Mouse (Mus musculus) kidney, embryonic 14.5 days (tissue): ENCODE results near the gene Pcyt1b. TPM values are rescaled to one million over a fixed set of nuclear protein-coding genes. Genes with fewer than 3 reads are reported as not detected.

Experiments
- ATAC-seq: fragments of 200-750 bp; cut with Nextera tagmentation; 2 replicates; pipeline ENCODE4 v1.8.0; 2017; ENCODE audit warnings: moderate number of reproducible peaks, mild to moderate bottlenecking, moderate TSS enrichment, moderate library complexity; ENCODE audit not compliant: low FRiP score, low TSS enrichment
- H3K27ac ChIP-seq: fragments of 300-500 bp; sonication (generic); 2 replicates; pipeline ENCODE4 v1.5.1; 2014; ENCODE audit warnings: low read depth, mild to moderate bottlenecking, low read length, moderate library complexity, mixed read lengths
- H3K27me3 ChIP-seq: fragments of 300-500 bp; sonication (generic); 2 replicates; pipeline ENCODE4 v1.6.1; 2014; ENCODE audit warnings: mild to moderate bottlenecking, low read length; ENCODE audit not compliant: control insufficient read depth, insufficient read depth
- H3K36me3 ChIP-seq: fragments of 300-500 bp; sonication (generic); 2 replicates; pipeline ENCODE4 v1.6.1; 2014; ENCODE audit warnings: low read length, mixed read lengths; ENCODE audit not compliant: control insufficient read depth, insufficient read depth
- H3K4me1 ChIP-seq: fragments of 300-500 bp; sonication (generic); 2 replicates; pipeline ENCODE4 v1.6.1; 2014; ENCODE audit warnings: low read length, mixed read lengths; ENCODE audit not compliant: control insufficient read depth, insufficient read depth
- H3K4me2 ChIP-seq: fragments of 300-500 bp; sonication (generic); replicated peaks from 2 replicates; pipeline ENCODE4 v1.6.1; 2014; ENCODE audit warnings: low read depth, mild to moderate bottlenecking, low read length
- H3K4me3 ChIP-seq: fragments of 300-500 bp; sonication (generic); 2 replicates; pipeline ENCODE4 v1.5.1; 2014; ENCODE audit warnings: mild to moderate bottlenecking, low read length
- H3K9ac ChIP-seq: fragments of 300-500 bp; sonication (generic); 2 replicates; pipeline ENCODE4 v1.6.1; 2014; ENCODE audit warnings: low read depth, mild to moderate bottlenecking, low read length, moderate library complexity
- H3K9me3 ChIP-seq: fragments of 300-500 bp; sonication (generic); 2 replicates; pipeline ENCODE4 v1.6.1; 2016; ENCODE audit warnings: low read length; ENCODE audit not compliant: control insufficient read depth
- WGBS: fragments of 180-500 bp; shearing (Covaris S2); extraction: QIAGEN DNeasy Blood & Tissue Kit; methylation state at CpG from one replicate; pipeline ENCODE4 v1.1.7; 2014; 5-methylcytosine and 5-hydroxymethylcytosine counted together
- polyA plus RNA-seq: library from polyadenylated mRNA; unstranded; fragments of >200 nt; fragmentation: Nextera tagmentation; extraction: Ambion mirVana; gene quantifications from 2 replicates; pipeline ENCODE4 v1.2.1, GENCODE M21; 2014

Gene Pcyt1b
- polyA plus RNA-seq, 1 experiment from 2014 or later: 1.3 TPM

- no peak overlapping the region for H3K4me3 ChIP-seq
- no peaks in the 10 kb centered on the region for H3K27me3 ChIP-seq
- H3K36me3 ChIP-seq: no peaks in the 10 kb centered on the region
- H3K4me2 ChIP-seq: no peak overlapping the region
- ATAC-seq: peak; percentile 71; the same call in 1 of the 2 replicates
- no peak overlapping the region for H3K9ac ChIP-seq
- H3K9me3 ChIP-seq: no peaks in the 10 kb centered on the region
- no peaks in the 10 kb centered on the region for H3K4me1 ChIP-seq
- 54% methylated on average over 8 of the region's 8 CpGs for WGBS
- no peak overlapping the region for H3K27ac ChIP-seq
Measured at GRCm38 (mm10) chrX:93700528-93701225, 46.0 kb downstream of the Pcyt1b start.

DNA sequence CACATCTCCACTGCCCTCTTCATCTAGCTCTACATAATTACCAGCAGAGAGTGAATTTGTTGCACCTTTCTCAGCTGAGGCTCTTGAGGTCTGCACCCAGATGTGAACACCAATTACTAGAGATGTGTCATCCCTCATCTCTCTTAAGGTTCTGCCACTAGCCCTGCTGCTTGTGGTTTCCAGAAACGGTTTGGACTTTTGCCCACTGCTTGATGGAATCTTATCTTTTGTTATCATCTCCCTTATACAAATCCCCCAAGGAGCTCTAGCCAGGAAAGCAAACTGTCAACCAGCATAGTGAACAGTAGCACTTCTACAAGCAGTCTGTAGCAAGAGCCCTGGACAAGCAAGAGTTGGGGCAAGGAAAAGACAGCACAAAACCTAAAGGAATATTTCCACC, 57.9 kb downstream of the Pcyt1b start:
- no peaks in the 10 kb centered on the region for H3K36me3 ChIP-seq

DNA sequence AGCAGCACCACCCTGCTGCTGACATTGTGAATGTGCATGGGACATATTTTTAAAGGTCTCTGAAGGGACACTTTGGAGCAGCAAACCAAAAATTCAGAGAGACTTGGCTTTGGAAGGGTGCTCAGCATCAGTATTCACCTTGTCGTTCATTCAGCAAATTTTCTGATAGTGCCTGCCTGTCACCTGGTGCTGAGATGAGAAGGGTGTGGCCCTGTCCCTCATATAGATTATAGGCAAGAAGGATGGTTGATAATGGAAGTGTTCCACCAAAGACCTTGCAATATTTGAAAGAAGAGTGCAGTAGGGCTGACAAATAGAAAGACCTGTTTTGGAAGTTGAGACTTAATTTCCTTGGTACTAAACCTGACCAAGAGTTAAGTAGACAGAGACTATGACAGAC, 74.9 kb downstream of the Pcyt1b start:
- no peaks in the 10 kb centered on the region for H3K4me1 ChIP-seq
- 90% methylated on average over 1 of the region's 1 CpGs for WGBS

More for the DNA sequence above, 57.9 kb downstream of the Pcyt1b start:
- Histone ChIP-seq H3K27me3 (no peaks in the 10 kb centered on the region), H3K4me2 (no peak overlapping the region), H3K4me1 (no peaks in the 10 kb centered on the region), H3K9ac (no peak overlapping the region), H3K4me3 (no peak overlapping the region), H3K27ac (no peak overlapping the region), H3K9me3 (no peaks in the 10 kb centered on the region)
- no peak for ATAC-seq
- 59% methylated on average over 1 of the region's 1 CpGs for WGBS

GRCm38 (mm10) chrX:93730854-93731253, 76.2 kb downstream of the Pcyt1b start:
- Histone ChIP-seq H3K27ac (no peak overlapping the region), H3K9ac (no peak overlapping the region), H3K36me3 (no peaks in the 10 kb centered on the region), H3K4me1 (no peaks in the 10 kb centered on the region), H3K27me3 (no peaks in the 10 kb centered on the region), H3K4me2 (no peak overlapping the region), H3K4me3 (no peak overlapping the region), H3K9me3 (no peaks in the 10 kb centered on the region)
- no peak for ATAC-seq
- 90% methylated on average over 8 of the region's 8 CpGs for WGBS

More for the DNA sequence above, 74.9 kb downstream of the Pcyt1b start:
- Histone ChIP-seq H3K27ac (no peak overlapping the region), H3K27me3 (no peaks in the 10 kb centered on the region), H3K9ac (no peak overlapping the region), H3K36me3 (no peaks in the 10 kb centered on the region), H3K9me3 (no peaks in the 10 kb centered on the region), H3K4me2 (no peak overlapping the region), H3K4me3 (no peak overlapping the region)
- ATAC-seq: no peak

- Histone ChIP-seq H3K27me3 (no peaks in the 10 kb centered on the region), H3K4me3 (no peak overlapping the region), H3K4me1 (no peaks in the 10 kb centered on the region), H3K9me3 (no peaks in the 10 kb centered on the region), H3K9ac (no peak overlapping the region), H3K27ac (no peak overlapping the region), H3K36me3 (no peaks in the 10 kb centered on the region), H3K4me2 (no peak overlapping the region)
- ATAC-seq: no peak
Measured at GRCm38 (mm10) chrX:93732407-93732806, 77.7 kb downstream of the Pcyt1b start.

DNA sequence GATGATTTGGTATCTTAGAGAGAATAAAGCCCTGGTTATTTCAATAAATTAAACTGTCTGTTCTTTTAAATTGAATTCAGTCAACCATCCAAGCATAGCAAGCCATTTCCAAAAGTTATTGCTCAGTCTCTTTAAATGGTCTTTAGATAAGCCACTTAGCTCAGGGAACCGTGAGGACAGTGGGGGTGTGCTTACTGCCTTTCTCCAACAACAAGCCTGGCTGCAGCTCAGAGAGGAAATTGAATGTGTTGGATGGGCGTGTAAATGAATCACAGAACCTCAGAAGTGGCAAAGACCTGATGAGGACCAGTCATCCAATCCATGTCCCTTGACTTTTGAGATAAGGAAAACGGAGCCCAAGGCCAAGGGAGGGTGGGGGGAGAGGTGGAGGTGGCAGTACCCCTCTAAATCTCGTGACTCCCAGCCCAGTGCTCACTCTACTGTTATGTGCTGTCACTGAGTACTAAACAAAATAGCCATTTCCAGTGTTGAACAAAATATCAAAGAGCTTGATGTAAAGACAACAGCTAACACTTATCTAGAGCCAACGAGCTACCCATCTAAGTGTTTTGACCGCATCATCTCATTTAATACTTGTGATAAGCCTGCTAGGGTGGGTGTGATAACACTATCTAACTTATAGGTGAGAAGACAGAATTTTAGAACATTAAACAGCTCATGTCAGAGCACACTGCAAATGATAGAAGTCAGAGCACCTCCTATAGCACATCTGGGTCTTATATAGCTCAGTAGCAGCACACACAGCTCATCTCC, 78.5 kb downstream of the Pcyt1b start:
- WGBS: 54% methylated on average over 6 of the region's 6 CpGs
- Histone ChIP-seq H3K4me1 (no peaks in the 10 kb centered on the region), H3K36me3 (no peaks in the 10 kb centered on the region), H3K9ac (no peak overlapping the region), H3K27me3 (no peaks in the 10 kb centered on the region), H3K9me3 (no peaks in the 10 kb centered on the region), H3K27ac (no peak overlapping the region), H3K4me3 (no peak overlapping the region), H3K4me2 (no peak overlapping the region)
- ATAC-seq: no peak

- 83% methylated on average over 1 of the region's 1 CpGs for WGBS
- Histone ChIP-seq H3K27me3 (no peaks in the 10 kb centered on the region), H3K36me3 (no peaks in the 10 kb centered on the region), H3K9ac (no peak overlapping the region), H3K27ac (no peak overlapping the region), H3K4me3 (no peak overlapping the region), H3K9me3 (no peaks in the 10 kb centered on the region), H3K4me1 (no peaks in the 10 kb centered on the region), H3K4me2 (no peak overlapping the region)
- ATAC-seq: no peak
Measured at GRCm38 (mm10) chrX:93749165-93749564, 94.5 kb downstream of the Pcyt1b start.

DNA sequence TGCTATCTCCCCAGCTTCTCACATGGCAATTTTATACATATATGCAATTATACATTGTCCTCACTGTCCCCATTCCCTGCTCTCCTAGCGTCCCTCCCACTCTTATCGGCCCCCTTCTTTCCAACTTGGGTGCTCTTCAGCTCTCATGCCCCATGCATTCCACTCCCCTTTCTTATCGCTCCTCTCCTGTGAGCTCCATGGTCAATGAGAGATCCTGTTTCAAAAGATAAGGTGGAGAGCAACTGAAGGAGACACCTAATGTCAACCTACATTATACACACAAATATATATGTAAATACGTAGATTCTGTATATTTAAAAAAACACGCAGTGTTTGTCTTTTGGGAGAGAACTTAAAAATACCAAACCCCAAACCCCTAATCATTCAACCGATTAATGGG, 95.9 kb downstream of the Pcyt1b start:
- Histone ChIP-seq H3K36me3 (no peaks in the 10 kb centered on the region), H3K27me3 (no peaks in the 10 kb centered on the region), H3K4me1 (no peaks in the 10 kb centered on the region), H3K9me3 (no peaks in the 10 kb centered on the region), H3K9ac (no peak overlapping the region), H3K4me3 (no peak overlapping the region), H3K4me2 (no peak overlapping the region), H3K27ac (no peak overlapping the region)
- 91% methylated on average over 6 of the region's 6 CpGs for WGBS
- no peak for ATAC-seq

- no peak for ATAC-seq
- Histone ChIP-seq H3K36me3 (no peaks in the 10 kb centered on the region), H3K27me3 (no peaks in the 10 kb centered on the region), H3K27ac (no peak overlapping the region), H3K4me1 (no peaks in the 10 kb centered on the region), H3K4me3 (no peak overlapping the region), H3K9me3 (no peaks in the 10 kb centered on the region), H3K4me2 (no peak overlapping the region), H3K9ac (no peak overlapping the region)
- 77% methylated on average over 11 of the region's 11 CpGs for WGBS
Measured at GRCm38 (mm10) chrX:93755210-93755842, 100.7 kb downstream of the Pcyt1b start.
